Mouse (Mus musculus) testis, adult 2 months (tissue): ENCODE results near the gene Ky. TPM values are rescaled to one million over a fixed set of nuclear protein-coding genes. Genes with fewer than 3 reads are reported as not detected.

Source experiments
- H3K27ac ChIP-seq: fragments of 200-500 bp; 2 replicates; pipeline ENCODE4 v1.5.1; 2012; ENCODE audit warnings: low read depth, low read length; ENCODE audit not compliant: control insufficient read depth, insufficient read depth
- H3K27me3 ChIP-seq: fragments of 200-500 bp; 2 replicates; pipeline ENCODE4 v1.6.1; 2012; ENCODE audit warnings: mild to moderate bottlenecking, low read length, moderate library complexity; ENCODE audit not compliant: control insufficient read depth, insufficient read depth
- H3K36me3 ChIP-seq: fragments of 200-500 bp; 2 replicates; pipeline ENCODE4 v1.6.1; 2012; ENCODE audit warnings: mild to moderate bottlenecking, low read length; ENCODE audit not compliant: control insufficient read depth, insufficient read depth
- H3K4me1 ChIP-seq: fragments of 200-500 bp; 2 replicates; pipeline ENCODE4 v1.6.1; 2012; ENCODE audit warnings: low read length; ENCODE audit not compliant: control insufficient read depth, insufficient read depth
- H3K4me3 ChIP-seq: fragments of 200-500 bp; 2 replicates; pipeline ENCODE4 v1.5.1; 2012; ENCODE audit warnings: low read depth, mild to moderate bottlenecking, low read length, moderate library complexity, mixed read lengths; ENCODE audit not compliant: control insufficient read depth
- CTCF ChIP-seq: fragments of 200-500 bp; IDR thresholded peaks from 2 replicates; pipeline ENCODE4 v1.5.1; 2012; ENCODE audit warnings: low read depth, mild to moderate bottlenecking, inconsistent platforms, low read length, moderate library complexity; ENCODE audit not compliant: control insufficient read depth, insufficient read depth, insufficient replicate concordance
- POLR2A ChIP-seq: fragments of 200-500 bp; IDR thresholded peaks from 2 replicates; pipeline ENCODE4 v1.6.1; 2012; ENCODE audit warnings: low read depth, mild to moderate bottlenecking, inconsistent platforms, low read length, moderate library complexity; ENCODE audit not compliant: control insufficient read depth
- polyA plus RNA-seq: library from polyadenylated mRNA; depleted of rRNA; stranded (reverse); fragments of >200 nt; gene quantifications from 2 replicates; pipeline ENCODE4 v1.2.3, GENCODE M21; 2012; rRNA removed

The Ky gene
- 0.54 and 0.82 TPM in 2 replicates for polyA plus RNA-seq

- Histone ChIP-seq H3K27ac (no peak within 1 kb of the TSS), H3K4me1 (peaks cover 6% of the 10 kb centered on the region), H3K4me3 (peak within 1 kb of the TSS; percentile 44), H3K27me3 (no peaks in the 10 kb centered on the region), H3K36me3 (no peaks in the 10 kb centered on the region)
- TF ChIP-seq POLR2A (no peak), CTCF (no peak)
These were observed at the start of gene Ky for GRCm38 (mm10) chr9:102505700-102506585. Gene Ky, plus strand, starts transcription at chr9:102505750.

GRCm38 (mm10) chr9:102462251-102462650 lies 43.3 kb upstream of the Ky start:
- Histone ChIP-seq H3K4me1 (no peaks in the 10 kb centered on the region), H3K27me3 (no peaks in the 10 kb centered on the region), H3K36me3 (no peaks in the 10 kb centered on the region), H3K27ac (no peak overlapping the region), H3K4me3 (no peak overlapping the region)
- TF ChIP-seq POLR2A, result no peak
- TF ChIP-seq CTCF, result no peak

GRCm38 (mm10) chr9:102465044-102465443 lies 40.5 kb upstream of the Ky start:
- Histone ChIP-seq H3K36me3 (no peaks in the 10 kb centered on the region), H3K4me1 (no peaks in the 10 kb centered on the region), H3K27me3 (no peaks in the 10 kb centered on the region), H3K27ac (no peak overlapping the region), H3K4me3 (no peak overlapping the region)
- TF ChIP-seq CTCF, result no peak

GRCm38 (mm10) chr9:102465726-102466125 lies 39.8 kb upstream of the Ky start:
- Histone ChIP-seq H3K27ac (no peak overlapping the region), H3K27me3 (no peaks in the 10 kb centered on the region), H3K4me1 (no peaks in the 10 kb centered on the region), H3K4me3 (no peak overlapping the region), H3K36me3 (no peaks in the 10 kb centered on the region)
- no peak for TF ChIP-seq POLR2A
- TF ChIP-seq CTCF, result no peak

- H3K27ac ChIP-seq, result no peak overlapping the region
- H3K36me3 ChIP-seq, result no peaks in the 10 kb centered on the region
- H3K4me3 ChIP-seq, result no peak overlapping the region
- no peaks in the 10 kb centered on the region for H3K27me3 ChIP-seq
- H3K4me1 ChIP-seq, result no peaks in the 10 kb centered on the region
- no peak for TF ChIP-seq CTCF
- no peak for TF ChIP-seq POLR2A
These were observed 35.3 kb upstream of the Ky start for GRCm38 (mm10) chr9:102470076-102470819.

- Histone ChIP-seq H3K27me3 (no peaks in the 10 kb centered on the region), H3K4me1 (no peaks in the 10 kb centered on the region), H3K4me3 (no peak overlapping the region), H3K27ac (no peak overlapping the region), H3K36me3 (no peaks in the 10 kb centered on the region)
- TF ChIP-seq POLR2A, result no peak
- TF ChIP-seq CTCF, result no peak
These were observed 27.6 kb upstream of the Ky start for GRCm38 (mm10) chr9:102477767-102478450.

- no peaks in the 10 kb centered on the region for H3K36me3 ChIP-seq
- no peak for TF ChIP-seq CTCF
- TF ChIP-seq POLR2A, result no peak
- no peak overlapping the region for H3K4me3 ChIP-seq
- no peaks in the 10 kb centered on the region for H3K27me3 ChIP-seq
- H3K4me1 ChIP-seq, result no peaks in the 10 kb centered on the region
- H3K27ac ChIP-seq, result no peak overlapping the region
These were observed 27.1 kb upstream of the Ky start for GRCm38 (mm10) chr9:102478451-102478835.
